Mouse (Mus musculus): ENCODE results near the gene Gpr31b. TPM values are rescaled to one million over a fixed set of nuclear protein-coding genes. Genes with fewer than 3 reads are reported as not detected.

The Gpr31b gene
- not detected for polyA plus RNA-seq (2015; fragmentation: Illumina TruSeq; extraction: RNeasy Lipid Tissue Mini Kit (QIAGEN cat#74804); ENCODE audit: low read depth, low replicate concordance)

DNA sequence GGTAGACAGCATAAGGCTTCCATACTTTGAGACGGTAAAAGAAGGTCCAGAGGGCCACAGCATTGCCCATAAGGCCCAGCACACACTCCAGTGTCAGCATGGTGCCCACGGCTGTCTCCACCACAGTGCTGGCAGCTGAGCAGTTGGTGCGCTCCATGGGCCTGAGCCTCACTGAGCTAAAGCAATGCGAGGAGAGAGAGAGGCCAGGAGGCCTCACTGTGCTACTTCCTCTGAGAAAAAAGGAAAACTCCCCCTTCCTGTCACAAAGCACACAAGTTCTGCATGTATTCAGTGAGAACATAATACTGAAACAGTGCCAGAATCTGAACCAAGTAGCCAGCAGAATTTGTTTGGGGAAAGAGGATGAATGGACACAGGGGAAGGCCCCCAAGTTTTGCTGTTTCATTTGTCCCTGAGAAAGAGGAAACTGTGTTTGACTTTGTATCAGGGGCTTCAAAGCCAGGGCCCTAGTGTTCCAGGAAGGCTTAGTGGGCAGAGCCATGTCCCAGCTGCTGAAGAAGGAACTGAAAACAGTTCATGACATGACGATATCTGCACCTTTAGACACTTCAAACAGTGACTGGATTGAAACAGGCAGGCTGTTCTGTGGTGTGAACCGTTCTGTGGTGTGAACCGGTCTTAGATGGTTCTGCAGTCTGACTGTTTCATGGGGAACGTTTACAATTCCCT is at the start of gene Gpr31b:
Gene Gpr31b (minus strand): TSS at position 173 of the 690 bp plus-strand sequence.

GRCm38 (mm10) chr17:13060804-13061203 is 8.7 kb upstream of the Gpr31b start, which contains the start of gene Tcp10b:
Gene Tcp10b (plus strand): TSS chr17:13061104.

DNA sequence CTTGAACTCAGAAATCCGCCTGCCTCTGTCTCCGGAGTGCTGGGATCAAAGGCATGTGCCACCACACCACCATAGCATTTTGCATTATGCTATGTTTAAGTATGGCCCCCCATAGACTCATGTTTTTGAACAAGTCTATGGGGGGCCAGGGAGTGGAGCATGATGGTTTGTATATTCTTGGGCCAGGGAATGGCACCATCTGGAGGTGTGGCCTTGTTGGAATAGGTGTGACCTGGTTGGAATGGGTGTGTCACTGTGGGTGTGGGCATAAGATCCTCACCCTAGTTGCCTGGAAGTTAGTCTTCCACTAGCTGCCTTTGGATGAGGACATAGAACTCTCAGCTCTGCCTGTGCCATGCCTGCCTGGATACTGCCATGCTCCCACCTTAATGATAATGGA is 45.5 kb downstream of the Gpr31b start, which contains the start of gene Sod2:
Gene Sod2 (plus strand): TSS at position 301 of the 400 bp plus-strand sequence.

Other genes with a start within 250 kb of the Gpr31b start
- gene Mas1, start 184.2 kb downstream of the Gpr31b start, polyA plus RNA-seq (2015; fragmentation: Illumina TruSeq; extraction: RNeasy Lipid Tissue Mini Kit (QIAGEN cat#74804); ENCODE audit: low read depth, low replicate concordance) = 21.5 TPM
- not detected for gene Mrgprh, start 176.3 kb downstream of the Gpr31b start, polyA plus RNA-seq (2015; fragmentation: Illumina TruSeq; extraction: RNeasy Lipid Tissue Mini Kit (QIAGEN cat#74804); ENCODE audit: low read depth, low replicate concordance)
- 0.79 TPM for gene Pnldc1, start 142.1 kb downstream of the Gpr31b start, polyA plus RNA-seq (2015; fragmentation: Illumina TruSeq; extraction: RNeasy Lipid Tissue Mini Kit (QIAGEN cat#74804); ENCODE audit: low read depth, low replicate concordance)
- gene Tcp1, start 136.6 kb downstream of the Gpr31b start, polyA plus RNA-seq (2015; fragmentation: Illumina TruSeq; extraction: RNeasy Lipid Tissue Mini Kit (QIAGEN cat#74804); ENCODE audit: low read depth, low replicate concordance) = 267 TPM
- 80.3 TPM for gene Mrpl18, start 136.0 kb downstream of the Gpr31b start, polyA plus RNA-seq (2015; fragmentation: Illumina TruSeq; extraction: RNeasy Lipid Tissue Mini Kit (QIAGEN cat#74804); ENCODE audit: low read depth, low replicate concordance)
- gene Acat3, start 111.7 kb downstream of the Gpr31b start, polyA plus RNA-seq (2015; fragmentation: Illumina TruSeq; extraction: RNeasy Lipid Tissue Mini Kit (QIAGEN cat#74804); ENCODE audit: low read depth, low replicate concordance) = 8.3 TPM
- 56.4 TPM for gene Acat2, start 91.5 kb downstream of the Gpr31b start, polyA plus RNA-seq (2015; fragmentation: Illumina TruSeq; extraction: RNeasy Lipid Tissue Mini Kit (QIAGEN cat#74804); ENCODE audit: low read depth, low replicate concordance)
- gene Wtap, start 58.1 kb downstream of the Gpr31b start, polyA plus RNA-seq (2015; fragmentation: Illumina TruSeq; extraction: RNeasy Lipid Tissue Mini Kit (QIAGEN cat#74804); ENCODE audit: low read depth, low replicate concordance) = 71.9 TPM
- gene Sod2, start 45.5 kb downstream of the Gpr31b start, polyA plus RNA-seq (2015; fragmentation: Illumina TruSeq; extraction: RNeasy Lipid Tissue Mini Kit (QIAGEN cat#74804); ENCODE audit: low read depth, low replicate concordance) = 143 TPM
- gene Tcp10b, start 8.8 kb upstream of the Gpr31b start, polyA plus RNA-seq (2015; fragmentation: Illumina TruSeq; extraction: RNeasy Lipid Tissue Mini Kit (QIAGEN cat#74804); ENCODE audit: low read depth, low replicate concordance) = not detected
- not detected for gene Unc93a, start 79.5 kb upstream of the Gpr31b start, polyA plus RNA-seq (2015; fragmentation: Illumina TruSeq; extraction: RNeasy Lipid Tissue Mini Kit (QIAGEN cat#74804); ENCODE audit: low read depth, low replicate concordance)
- gene Smok2a, start 168.9 kb upstream of the Gpr31b start, polyA plus RNA-seq (2015; fragmentation: Illumina TruSeq; extraction: RNeasy Lipid Tissue Mini Kit (QIAGEN cat#74804); ENCODE audit: low read depth, low replicate concordance) = not detected
- not detected for gene Smok2b, start 178.0 kb upstream of the Gpr31b start, polyA plus RNA-seq (2015; fragmentation: Illumina TruSeq; extraction: RNeasy Lipid Tissue Mini Kit (QIAGEN cat#74804); ENCODE audit: low read depth, low replicate concordance)

Data from brain, adult 10 weeks (tissue).